Mouse (Mus musculus): ENCODE measurements around the gene Rps6ka1.

Rps6ka1 gene

DNA sequence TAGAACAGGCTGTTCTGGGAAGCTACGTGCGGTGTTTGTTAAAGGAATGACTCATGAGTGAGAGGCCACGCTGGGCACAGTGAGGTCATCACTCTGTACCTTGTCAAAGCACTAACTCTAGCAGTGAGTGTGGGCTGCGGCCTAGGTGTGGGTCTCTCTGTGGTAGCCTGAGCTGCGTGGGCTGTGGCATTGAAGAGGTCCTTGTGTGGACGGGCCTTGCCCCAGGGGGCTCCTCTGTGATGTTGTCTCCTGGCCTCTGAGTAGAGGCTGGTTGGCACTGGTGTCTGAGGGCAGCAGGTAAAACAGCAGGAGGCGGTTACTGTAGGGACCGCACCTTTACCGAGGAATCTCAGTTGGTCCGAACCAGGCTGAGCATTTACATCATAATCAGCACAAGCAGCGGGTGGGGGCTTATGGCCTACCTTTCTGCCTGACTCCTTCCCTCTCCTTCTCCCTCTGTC lies 9.9 kb upstream of the Rps6ka1 start:
- DNase-seq (ENCODE audit: low spot score): no peak

DNA sequence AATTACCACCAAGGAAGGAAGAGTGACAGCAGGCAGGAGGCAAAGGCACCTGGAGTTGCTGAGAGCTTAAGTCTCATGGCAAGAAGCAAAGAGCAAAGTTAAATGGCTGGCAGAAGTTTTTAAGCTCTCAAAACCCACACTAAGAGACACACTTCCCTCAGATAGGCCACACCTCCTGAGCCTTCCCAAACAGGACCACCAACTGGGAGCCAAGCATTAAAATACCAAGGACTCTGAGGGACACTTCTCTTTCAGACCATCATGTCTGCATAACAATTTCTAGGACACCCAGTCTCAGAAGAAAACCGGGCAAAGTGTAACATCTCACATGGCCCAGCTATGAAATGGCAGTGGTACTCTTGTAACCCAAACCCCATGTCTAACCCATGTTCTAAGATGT lies 9.4 kb upstream of the Rps6ka1 start:
- DNase-seq (ENCODE audit: low spot score): no peak

DNA sequence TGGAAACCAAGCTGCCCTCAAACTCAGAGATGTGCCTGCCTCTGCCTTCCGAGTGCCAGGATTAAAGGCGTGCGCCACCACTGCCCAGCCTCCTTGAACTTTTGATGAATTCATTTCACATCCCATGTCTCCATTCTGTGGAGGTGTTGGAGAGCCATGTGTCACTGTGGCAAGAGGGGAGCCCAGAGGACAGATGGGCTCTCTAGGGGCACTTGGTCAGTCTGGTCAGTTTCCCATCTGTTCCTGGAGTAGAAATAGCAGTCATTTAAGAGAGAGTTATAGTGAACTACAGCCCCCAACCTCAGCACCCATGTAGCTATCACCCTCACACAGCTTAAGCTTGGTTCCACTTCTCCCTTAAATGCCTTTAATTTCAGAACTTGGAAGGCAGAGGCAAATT lies 8.4 kb upstream of the Rps6ka1 start:
- no peak for DNase-seq (ENCODE audit: low spot score)

DNA sequence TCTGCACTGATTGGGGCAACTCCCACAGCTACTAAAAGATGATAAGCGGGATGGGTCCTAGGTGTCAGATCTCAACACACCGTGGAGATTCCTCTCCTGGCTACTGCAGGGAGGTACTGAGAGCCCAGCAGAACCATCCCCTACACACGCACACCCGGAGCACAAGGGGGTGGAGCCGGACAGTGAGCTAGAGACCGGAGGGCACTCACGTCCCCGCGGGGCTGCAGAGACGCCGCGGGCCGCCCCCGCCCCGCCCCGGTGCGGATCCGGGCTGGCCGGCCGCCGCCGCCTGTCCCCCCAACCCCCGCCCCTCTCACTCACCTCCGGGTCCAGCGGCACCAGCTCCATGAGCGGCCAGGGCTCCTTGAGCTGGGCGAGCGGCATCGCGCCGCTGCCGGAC lies 348 bp downstream of the Rps6ka1 start:
- DNase-seq (ENCODE audit: low spot score): no peak

DNA sequence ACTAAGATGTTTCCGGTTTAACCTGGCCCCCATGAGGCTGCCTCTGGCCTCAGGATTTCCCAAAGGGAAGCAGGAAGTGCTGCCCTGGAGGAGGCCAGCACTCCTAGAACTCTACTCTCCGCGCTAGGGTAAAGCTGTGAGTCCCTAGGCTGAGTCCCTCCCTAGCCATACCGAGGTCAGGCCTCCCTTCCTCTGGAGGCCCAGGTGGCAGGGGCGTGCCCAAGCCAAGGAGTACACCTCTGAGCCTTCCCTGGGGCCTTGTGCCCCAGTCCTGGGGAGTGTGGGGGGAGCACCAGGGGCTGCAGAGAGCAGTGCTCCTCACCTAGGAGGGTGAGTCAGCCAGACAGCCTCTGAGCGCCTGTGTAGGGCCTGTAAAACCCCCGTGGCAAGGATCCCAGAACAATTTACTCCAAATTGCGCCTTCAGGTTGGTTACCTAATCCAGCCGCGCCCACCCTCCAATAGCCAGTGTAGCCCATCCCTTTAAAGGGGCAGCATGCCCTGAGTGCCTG lies 1.6 kb downstream of the Rps6ka1 start:
- no peak for DNase-seq (ENCODE audit: low spot score)

DNA sequence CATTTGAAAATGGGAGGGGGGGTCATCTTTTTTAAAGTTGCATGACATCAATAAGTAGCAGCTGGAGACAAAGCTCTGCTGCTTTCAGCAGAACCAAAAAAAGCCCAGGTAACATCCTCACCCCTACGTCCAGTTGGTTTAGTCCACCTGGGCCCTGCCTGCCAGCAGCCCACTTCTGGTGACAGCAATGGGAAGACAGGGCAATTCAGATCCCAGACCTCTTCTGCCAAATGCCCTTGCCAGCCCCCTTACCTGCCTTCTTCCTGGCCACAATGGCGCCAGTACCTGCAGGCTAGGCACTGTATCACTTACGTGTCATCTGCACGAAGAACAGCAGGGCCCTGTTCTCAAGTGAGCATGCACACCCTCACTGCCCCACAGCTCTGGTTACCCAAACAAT lies 2.3 kb downstream of the Rps6ka1 start:
- no peak for DNase-seq (ENCODE audit: low spot score)

DNA sequence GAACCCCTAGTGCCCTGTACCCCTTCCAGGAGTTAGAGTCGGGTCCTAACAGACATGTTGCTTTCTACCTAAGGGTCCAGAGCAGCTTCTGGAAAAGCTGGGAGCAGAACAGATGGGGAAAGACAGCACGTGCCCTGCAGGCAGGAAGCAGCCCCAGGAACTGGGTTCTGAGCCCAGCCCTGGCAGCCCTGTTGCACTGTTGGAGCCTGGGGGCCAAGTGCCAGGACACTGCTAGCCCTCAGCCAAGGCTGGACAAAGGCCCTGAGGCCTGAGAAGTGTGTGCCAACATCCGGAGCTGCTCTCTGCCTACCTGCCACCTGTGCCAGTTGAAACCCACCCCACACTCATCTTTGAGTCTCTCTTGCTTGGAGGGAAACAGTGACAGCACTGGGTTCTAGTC lies 2.7 kb downstream of the Rps6ka1 start:
- no peak for DNase-seq (ENCODE audit: low spot score)

DNA sequence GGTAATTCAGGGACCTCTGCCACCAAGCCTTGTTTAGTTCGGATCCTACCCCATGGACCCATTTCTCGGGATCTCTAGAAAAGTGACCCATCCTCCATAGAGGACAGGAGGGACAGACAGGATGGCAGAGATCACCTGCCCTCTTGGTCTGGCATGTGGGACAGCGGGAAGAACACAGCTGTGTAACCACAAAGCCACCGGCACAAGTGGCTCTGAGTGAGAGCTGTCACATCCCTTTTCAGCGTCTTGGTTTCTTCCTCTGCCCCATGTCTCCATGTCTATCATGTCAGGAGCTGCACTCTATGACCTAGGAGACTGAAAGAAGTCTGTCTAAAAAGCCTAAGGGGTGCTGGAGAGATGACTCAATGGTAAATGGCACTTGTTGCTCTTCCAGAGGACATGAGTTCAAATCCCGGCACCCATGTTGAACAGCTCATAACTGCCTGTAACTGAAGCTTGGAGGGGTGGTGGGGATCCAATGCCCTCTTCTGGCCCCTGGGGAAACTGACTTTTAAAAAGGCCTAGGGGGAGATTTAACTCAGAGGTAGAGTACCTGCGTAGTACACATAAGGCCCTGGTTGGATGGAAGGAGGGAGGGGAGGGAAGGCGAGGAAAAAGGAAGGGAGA lies 3.4 kb downstream of the Rps6ka1 start:
- no peak for DNase-seq (ENCODE audit: low spot score)

DNA sequence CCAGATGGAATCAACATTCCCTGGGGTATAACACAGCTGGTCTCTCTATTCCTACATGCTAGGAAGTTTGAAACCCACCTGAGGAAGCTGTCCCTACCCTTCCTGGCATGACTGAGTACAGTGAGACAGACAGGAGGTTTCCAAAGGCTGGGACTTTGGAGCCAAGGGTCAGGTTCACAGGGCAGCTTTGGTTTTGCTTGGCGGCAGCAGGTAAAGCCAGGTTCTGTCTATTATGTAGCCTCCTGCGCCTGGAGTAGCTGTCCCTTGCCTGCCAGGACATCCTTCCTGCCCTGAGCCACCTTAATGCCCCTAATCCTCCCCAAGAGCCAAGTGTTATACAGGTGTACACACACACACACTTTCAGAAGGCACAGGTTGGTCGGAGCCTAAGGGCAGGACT lies 5.7 kb downstream of the Rps6ka1 start:
- no peak for DNase-seq (ENCODE audit: low spot score)

DNA sequence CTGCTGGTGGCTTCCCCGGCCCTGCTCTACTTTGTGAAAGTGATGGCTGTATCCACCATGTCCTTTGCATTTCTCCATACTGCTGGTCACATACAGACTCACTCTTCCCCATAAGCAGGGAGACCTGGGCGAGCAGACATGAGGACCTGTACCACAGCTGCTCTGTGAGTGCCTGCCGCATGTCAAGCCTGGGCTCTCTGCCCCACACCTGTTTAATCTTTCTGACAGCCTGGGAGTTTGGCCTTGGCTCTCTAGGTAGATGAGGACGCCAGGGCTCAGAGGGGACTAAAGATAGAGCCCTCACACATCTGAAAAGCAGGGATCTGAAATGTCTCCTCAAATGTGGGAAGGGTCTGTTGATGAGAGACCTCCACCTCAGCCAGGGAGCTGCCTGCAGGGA lies 6.2 kb downstream of the Rps6ka1 start:
- DNase-seq (ENCODE audit: low spot score): no peak

DNA sequence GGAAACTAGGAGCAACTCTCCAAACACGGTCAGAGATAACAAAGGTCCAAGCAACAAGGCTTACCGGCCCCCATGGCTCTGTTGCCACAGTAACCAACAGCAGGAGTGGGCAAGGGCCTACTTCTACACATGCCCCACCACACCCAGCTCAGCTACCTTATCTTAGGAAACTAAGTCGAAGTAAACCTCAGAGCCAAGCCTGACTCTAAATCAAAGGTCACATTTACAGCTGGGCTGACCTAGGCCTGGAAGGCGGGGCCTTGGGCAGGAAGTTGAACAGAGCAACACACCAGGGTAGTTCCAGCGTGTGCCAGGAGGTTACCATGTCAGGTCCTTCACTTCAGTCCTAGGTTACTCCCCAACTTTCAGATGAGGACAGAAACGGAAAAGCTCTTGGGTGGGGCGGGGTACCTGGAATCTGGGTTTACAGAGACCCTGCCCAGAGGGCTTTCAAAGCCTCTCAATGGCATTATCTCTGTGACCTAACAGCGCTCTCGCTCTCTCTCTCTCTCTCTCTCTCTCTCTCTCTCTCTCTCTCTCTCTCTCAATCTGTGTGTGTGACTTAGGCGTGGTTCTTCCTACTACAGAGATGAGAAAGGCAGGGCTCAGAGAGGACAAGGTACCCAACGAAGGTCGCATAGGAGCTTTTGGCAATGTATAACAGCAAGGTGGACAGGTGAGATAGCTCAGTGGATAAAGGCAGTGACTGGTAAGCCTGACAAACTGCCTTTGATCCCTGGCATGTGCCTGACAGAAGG lies 8.3 kb downstream of the Rps6ka1 start:
- no peak for DNase-seq (ENCODE audit: low spot score)

DNA sequence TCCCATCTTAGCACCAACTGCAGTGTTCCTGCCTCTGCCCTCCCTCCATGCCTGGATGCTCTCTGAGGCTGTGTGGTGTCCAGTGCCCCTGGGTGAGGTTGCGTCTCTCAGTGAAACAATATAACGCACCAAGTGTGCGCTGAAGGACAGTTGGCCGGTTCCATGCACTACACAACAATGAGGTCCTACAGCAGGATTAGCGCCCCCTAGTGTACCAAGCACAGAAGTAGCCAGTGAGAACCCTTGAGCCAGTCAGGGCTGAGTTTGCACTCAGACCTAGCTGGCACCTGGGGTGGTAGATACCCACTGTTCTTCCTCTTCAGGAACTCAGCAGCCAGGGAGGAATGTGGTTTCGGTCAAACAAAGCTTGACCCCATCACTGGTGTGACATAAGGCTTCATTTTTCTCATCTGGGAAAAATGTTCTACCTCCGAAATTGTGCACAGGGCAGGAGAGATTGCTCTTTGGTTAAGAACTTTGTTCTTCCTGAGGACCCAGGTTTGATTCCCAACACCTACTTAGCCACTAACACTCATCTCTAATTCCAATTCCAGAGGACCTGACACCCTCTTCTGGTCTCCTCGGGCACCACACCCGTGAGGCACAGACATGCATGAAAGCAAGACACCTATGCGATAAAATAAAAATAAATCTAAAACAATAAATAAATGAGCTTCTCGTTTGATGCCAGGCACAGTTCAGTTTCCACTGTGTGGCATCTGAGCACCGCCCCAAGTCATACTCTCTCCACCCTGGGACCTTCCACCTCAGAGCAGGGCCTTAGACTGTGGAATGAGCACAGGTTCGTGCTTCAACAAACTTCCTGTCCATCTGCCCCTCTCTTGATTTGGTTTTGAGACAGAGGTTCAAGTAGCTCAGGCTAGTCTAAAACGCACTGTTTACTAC lies 9.5 kb downstream of the Rps6ka1 start:
- no peak for DNase-seq (ENCODE audit: low spot score)

DNA sequence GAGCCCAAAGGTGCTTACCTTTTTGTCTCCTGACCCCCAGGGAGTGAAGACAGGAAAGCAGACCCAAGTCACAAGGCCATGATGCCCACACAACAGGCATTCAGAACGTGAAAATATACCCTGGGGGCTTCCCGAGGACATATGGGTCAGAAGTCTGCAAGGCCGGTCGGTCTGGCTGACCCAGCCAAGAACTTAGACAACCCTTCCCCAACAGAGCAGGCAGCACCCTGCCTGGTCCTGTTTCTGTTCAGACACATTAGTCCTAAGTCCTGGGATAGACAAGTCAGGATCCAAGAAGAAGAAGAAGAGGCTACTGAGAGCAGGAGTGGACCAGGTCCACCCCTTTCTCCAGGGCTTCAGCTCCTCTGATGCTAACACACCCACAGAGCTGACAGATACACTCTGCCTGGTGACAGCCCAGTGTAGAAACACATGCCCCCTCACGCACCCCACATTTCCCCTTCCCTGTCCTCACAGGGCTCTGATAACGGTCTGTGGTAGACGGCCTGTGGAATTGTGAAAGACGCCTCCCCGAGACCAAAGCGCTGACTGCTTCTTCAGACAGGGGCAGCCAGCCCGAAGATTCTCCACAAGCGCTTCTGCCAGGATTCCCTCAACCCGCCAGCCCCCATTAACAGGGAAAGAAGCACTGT lies 12.6 kb downstream of the Rps6ka1 start:
- DNase-seq (ENCODE audit: low spot score): no peak

DNA sequence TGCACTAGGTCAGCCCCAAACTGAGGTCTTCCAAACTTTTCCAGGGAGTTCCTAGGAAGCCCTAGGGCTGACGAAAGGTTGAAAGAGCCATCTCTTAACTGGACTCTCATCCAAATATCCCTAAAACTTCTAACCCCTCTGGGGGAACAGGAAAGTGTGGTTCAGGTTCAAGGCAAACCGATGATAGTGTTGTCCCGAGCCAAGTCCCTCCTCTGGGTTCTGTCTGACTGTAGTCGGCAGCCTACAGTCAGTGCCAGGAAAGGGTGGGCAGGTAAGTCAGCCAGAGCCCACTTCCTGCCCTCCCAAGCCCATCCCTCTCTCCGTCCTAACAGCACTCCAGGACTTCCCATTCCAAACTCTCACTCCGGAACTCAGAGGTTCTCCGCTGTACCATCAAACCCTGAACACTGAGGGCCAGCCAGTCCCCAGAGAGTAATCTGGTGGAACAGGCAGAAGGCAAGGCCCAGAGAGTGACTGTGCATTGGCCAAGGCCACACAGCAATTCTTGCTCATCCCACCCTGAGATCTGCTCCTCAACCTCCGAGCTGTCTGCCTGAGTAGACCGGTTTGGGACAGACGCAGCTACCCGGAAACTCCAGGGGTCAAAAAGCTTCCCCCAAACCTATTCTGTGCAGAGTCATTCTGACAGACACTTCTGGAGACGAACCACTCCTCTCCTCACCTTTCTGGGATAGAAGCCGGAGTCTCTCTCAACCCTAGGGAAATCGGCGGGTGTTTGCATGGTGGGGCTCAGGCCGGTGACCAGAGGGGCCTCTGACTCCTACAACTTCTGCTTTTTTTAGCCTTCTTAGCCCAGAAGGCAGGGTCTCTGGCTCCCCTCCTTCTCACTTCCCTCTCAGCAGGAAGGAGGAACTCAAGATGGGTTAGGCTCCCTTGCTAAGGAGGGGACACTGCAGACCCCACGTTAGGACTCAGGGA lies 13.4 kb downstream of the Rps6ka1 start:
- no peak for DNase-seq (ENCODE audit: low spot score)

DNA sequence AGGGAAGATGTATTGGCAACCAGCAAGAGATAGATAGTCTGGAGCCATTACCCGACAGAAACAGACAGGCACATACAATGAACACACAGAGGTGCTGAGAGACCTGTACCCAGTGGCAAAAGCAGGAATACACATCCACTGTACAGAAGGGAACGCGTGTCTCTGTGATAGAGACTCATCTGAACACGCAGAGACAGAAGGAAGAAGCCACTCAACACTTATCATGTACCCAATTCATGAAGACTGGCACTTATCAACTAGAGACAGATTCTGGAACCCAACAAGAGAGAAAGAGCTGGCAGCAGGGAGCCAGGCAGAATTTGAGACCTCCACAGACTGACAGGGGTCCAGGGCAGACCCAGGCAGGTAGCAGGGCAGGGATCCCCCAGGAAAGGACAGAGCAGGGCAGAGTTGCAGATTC lies 14.2 kb downstream of the Rps6ka1 start:
- no peak for DNase-seq (ENCODE audit: low spot score)

DNA sequence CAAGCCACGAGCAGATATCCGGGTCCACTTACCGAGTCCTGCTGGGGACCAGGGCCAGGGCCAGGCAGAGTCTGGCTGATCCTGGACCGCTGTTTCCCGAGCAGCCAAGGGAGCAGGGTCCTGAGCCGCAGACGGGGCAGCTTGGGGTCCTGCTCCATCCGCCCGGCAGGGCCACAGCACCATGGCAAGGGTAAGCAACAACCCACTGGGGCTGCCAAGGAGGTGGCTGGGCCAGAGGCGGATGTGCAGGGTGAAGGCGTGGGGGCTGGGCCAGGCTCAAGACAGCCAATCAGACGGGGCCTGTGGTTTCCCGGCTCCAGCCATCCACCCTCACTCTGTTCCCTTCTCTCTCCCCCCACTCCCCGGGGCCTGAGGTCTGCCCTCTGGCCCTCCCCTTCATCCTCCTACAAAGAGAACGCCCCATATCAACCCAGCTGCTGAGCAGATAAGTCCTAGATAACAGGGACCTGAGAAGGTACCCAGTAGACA lies 14.7 kb downstream of the Rps6ka1 start:
- DNase-seq (ENCODE audit: low spot score): peak; percentile 70

DNA sequence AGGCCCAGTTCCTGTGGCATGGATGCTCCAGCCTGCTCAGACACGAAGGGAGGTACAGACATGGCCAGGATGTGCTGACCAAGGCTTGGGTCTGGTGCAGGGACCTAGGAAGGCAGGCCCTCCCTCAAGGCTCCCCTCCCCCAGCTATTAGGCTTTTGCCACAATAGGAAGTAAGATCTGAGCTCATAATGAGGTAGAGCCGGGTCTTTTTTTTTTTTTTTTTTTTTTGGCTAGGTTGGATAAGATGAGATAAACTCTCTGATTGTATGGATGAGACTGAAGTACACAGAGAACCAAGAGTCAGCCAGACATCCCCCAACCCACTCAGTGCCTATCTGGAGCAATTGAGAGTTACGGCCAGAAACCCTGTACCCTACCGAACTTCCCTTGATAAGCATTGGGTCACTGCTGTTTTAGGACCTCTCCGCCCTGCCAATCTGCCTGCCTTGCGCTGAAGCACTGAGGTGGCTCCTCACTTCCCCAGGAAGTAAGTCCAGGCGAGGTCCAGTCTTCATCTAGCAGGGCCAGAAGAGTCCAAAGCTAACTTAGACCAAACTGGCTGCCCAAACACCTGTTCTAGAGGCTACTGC lies 15.3 kb downstream of the Rps6ka1 start:
- no peak for DNase-seq (ENCODE audit: low spot score)

DNA sequence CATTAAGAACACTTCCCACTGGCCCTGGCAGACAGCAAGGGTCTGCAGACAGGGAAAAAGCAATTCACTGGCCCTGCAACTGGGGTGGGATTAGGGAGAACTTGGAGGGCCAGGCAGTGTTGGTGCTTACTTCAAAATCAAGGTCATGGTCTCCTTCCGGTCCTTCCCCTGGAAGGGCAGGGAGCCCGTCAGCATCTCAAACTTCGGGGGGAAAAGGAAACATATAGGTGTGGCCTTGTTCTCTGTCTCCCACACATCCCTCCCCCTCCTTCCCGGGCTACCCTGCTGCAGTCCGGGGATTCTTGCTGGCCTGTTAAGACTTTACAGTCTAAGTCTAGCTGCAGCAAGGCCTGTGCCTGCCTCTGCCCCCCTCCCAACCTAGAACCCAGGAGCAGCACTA lies 22.4 kb downstream of the Rps6ka1 start:
- DNase-seq (ENCODE audit: low spot score): no peak

DNA sequence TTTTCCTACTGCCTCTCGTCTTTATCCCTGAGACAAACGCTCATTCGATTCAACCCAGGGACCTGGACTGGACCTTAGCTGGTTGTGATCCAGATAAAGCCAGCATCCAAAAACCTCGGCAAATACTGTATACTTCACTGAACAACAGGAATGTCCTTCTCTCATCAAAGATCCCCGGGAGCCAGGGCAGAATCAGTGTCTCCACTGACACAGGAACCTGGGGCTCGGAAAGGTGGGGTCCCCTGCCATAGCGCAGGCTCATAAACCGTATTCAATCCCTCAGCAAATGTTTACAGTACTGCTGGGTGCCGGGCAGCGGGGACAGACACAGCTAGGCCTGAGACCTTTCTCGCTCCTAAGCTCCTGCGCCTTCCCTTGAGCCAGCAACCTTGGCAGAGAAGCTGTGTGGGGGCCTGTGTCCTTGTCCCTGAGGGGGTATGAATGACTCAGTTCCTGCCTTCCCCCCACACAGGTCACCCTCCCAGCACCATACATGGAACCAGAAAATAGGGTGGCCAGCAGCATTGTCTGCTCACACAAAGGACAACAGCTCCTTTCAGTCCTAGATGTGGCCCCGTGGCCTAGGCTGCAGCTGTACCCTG lies 23.1 kb downstream of the Rps6ka1 start:
- DNase-seq (ENCODE audit: low spot score): no peak

DNA sequence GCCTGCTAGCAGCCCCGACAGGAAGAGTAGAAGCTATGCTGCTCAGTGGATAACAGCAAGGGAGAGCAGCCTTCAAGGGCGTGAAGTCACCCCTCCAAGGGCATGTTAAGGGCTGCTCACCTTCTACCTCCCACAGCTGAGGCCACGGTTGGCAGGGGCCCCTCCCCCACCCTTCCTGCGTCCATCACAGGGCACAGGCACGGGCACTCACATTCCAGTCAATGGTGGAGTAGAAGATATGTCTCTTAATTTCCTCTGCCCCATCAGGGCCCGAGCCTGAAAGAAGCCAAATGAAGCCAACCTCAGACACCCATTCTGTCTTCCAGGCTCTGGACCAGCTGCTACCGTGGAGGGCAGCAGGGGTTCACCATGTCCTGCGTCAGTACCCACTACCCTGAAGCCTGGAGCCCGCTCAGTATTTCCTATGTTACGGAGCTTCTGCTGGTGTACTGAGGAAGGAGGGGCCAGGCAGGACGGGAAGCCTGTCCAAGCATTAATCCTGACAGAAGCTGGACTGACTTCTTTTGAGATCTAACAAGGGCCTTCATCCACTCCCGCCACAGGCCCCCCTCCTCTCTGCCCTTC lies 23.7 kb downstream of the Rps6ka1 start:
- DNase-seq (ENCODE audit: low spot score): no peak
